Mouse (Mus musculus) heart, embryonic 16.5 days (tissue): ENCODE results near the gene Ddx6. TPM values are rescaled to one million over a fixed set of nuclear protein-coding genes. Genes with fewer than 3 reads are reported as not detected.
"Not testable (repeated sequence)": the region's sequence is repeated elsewhere in the genome, so short reads cannot be mapped to it uniquely, and the experiment has no call there.

Experiments
- ATAC-seq: fragments of 200-750 bp; cut with Nextera tagmentation; replicated peaks from 2 replicates; pipeline ENCODE4 v1.8.0; 2017; ENCODE audit warnings: moderate number of reproducible peaks; ENCODE audit not compliant: insufficient read depth, low FRiP score; ENCODE audit errors: extremely low read depth
- H3K27ac ChIP-seq: fragments of 300-500 bp; sonication (generic); 2 replicates; pipeline ENCODE4 v1.5.1; 2014; ENCODE audit warnings: mild to moderate bottlenecking, low read length, control low read depth, moderate library complexity
- H3K27me3 ChIP-seq: fragments of 300-500 bp; sonication (generic); 2 replicates; pipeline ENCODE4 v1.6.1; 2014; ENCODE audit warnings: low read length, mixed read lengths; ENCODE audit not compliant: control insufficient read depth, insufficient read depth
- H3K36me3 ChIP-seq: fragments of 300-500 bp; sonication (generic); 2 replicates; pipeline ENCODE4 v1.6.1; 2014; ENCODE audit not compliant: control insufficient read depth, insufficient read depth
- H3K4me1 ChIP-seq: fragments of 300-500 bp; sonication (generic); 2 replicates; pipeline ENCODE4 v1.6.1; 2014; ENCODE audit warnings: low read length, mixed read lengths; ENCODE audit not compliant: control insufficient read depth, insufficient read depth
- H3K4me2 ChIP-seq: fragments of 300-500 bp; sonication (generic); 2 replicates; pipeline ENCODE4 v1.6.1; 2014; ENCODE audit warnings: low read depth, mild to moderate bottlenecking, control low read depth, low read length
- H3K4me3 ChIP-seq: fragments of 300-500 bp; sonication (generic); 2 replicates; pipeline ENCODE4 v1.5.1; 2014; ENCODE audit warnings: mild to moderate bottlenecking, control low read depth, low read length
- H3K9ac ChIP-seq: fragments of 300-500 bp; sonication (generic); 2 replicates; pipeline ENCODE4 v1.6.1; 2014; ENCODE audit warnings: low read length, control low read depth
- H3K9me3 ChIP-seq: fragments of 300-500 bp; sonication (generic); replicated peaks from 2 replicates; pipeline ENCODE4 v1.6.1; 2016; ENCODE audit warnings: low read length; ENCODE audit not compliant: control insufficient read depth
- WGBS: fragments of 180-500 bp; shearing (Covaris S2); extraction: QIAGEN DNeasy Blood & Tissue Kit; methylation state at CpG from one replicate; pipeline ENCODE4 v1.1.7; 2014; 5-methylcytosine and 5-hydroxymethylcytosine counted together
- polyA plus RNA-seq: library from polyadenylated mRNA; unstranded; fragments of >200 nt; fragmentation: Nextera tagmentation; extraction: Ambion mirVana; gene quantifications from 2 replicates; pipeline ENCODE4 v1.2.1, GENCODE M21; 2015

Ddx6 gene
- polyA plus RNA-seq, 1 experiment from 2014 or later: 9.2 TPM

GRCm38 (mm10) chr9:44600801-44601200 is 3.9 kb upstream of the Ddx6 start:
- Histone ChIP-seq H3K27ac (no peak overlapping the region), H3K4me2 (no peak overlapping the region), H3K4me3 (no peak overlapping the region), H3K4me1 (peaks cover 12% of the 10 kb centered on the region), H3K36me3 (no peaks in the 10 kb centered on the region), H3K9me3 (no peaks in the 10 kb centered on the region), H3K9ac (no peak overlapping the region), H3K27me3 (no peaks in the 10 kb centered on the region)
- no peak for ATAC-seq
- WGBS: 80% methylated on average over 6 of the region's 6 CpGs

GRCm38 (mm10) chr9:44602766-44603165 is 1.9 kb upstream of the Ddx6 start:
- Histone ChIP-seq H3K9ac (peak overlapping the region; percentile 17), H3K27ac (peak overlapping the region; percentile 70), H3K27me3 (no peaks in the 10 kb centered on the region), H3K4me2 (peak overlapping the region; percentile 82), H3K36me3 (peaks cover 2% of the 10 kb centered on the region; the same call in 1 of the 2 replicates), H3K4me1 (peaks cover 21% of the 10 kb centered on the region), H3K4me3 (peak overlapping the region; percentile 99), H3K9me3 (no peaks in the 10 kb centered on the region)
- WGBS: 65% methylated on average over 6 of the region's 6 CpGs
- no peak for ATAC-seq

- Histone ChIP-seq H3K4me2 (peak overlapping the region; percentile 82), H3K36me3 (peaks cover 7% of the 10 kb centered on the region; the same call in 1 of the 2 replicates), H3K27ac (peak overlapping the region; percentile 100), H3K27me3 (no peaks in the 10 kb centered on the region), H3K4me1 (peaks cover 28% of the 10 kb centered on the region), H3K9me3 (no peaks in the 10 kb centered on the region), H3K9ac (peak overlapping the region; percentile 100), H3K4me3 (peak overlapping the region; percentile 99)
- ATAC-seq: peak; percentile 64
- under 1% methylated on average over 38 of the region's 38 CpGs for WGBS
These were observed 1.0 kb upstream of the Ddx6 start for GRCm38 (mm10) chr9:44603454-44604289.

- under 1% methylated on average over 56 of the region's 65 CpGs for WGBS
- no peaks in the 10 kb centered on the region for H3K27me3 ChIP-seq
- peaks cover 28% of the 10 kb centered on the region for H3K4me1 ChIP-seq
- H3K9me3 ChIP-seq: no peaks in the 10 kb centered on the region
- H3K36me3 ChIP-seq: peaks cover 12% of the 10 kb centered on the region; the same call in 1 of the 2 replicates
- H3K4me2 ChIP-seq: peak overlapping the region; percentile 82
- H3K27ac ChIP-seq: peak overlapping the region; percentile 100
- ATAC-seq: peak; percentile 65
- peak overlapping the region; percentile 100 for H3K9ac ChIP-seq
- peak overlapping the region; percentile 99 for H3K4me3 ChIP-seq
These were observed 358 bp upstream of the Ddx6 start for GRCm38 (mm10) chr9:44604290-44604778.

GRCm38 (mm10) chr9:44605616-44606165 is 999 bp downstream of the Ddx6 start:
- Histone ChIP-seq H3K9ac (peak overlapping the region; percentile 100), H3K9me3 (no peaks in the 10 kb centered on the region), H3K4me1 (peaks cover 25% of the 10 kb centered on the region), H3K27ac (peak overlapping the region; percentile 100), H3K4me2 (peak overlapping the region; percentile 70), H3K36me3 (peaks cover 21% of the 10 kb centered on the region), H3K27me3 (no peaks in the 10 kb centered on the region), H3K4me3 (peak overlapping the region; percentile 99)
- WGBS: under 1% methylated on average over 13 of the region's 13 CpGs
- ATAC-seq: no peak

GRCm38 (mm10) chr9:44606646-44607045 is 2.0 kb downstream of the Ddx6 start:
- no peak overlapping the region for H3K4me3 ChIP-seq
- peak overlapping the region; percentile 100 for H3K9ac ChIP-seq
- no peak overlapping the region for H3K27ac ChIP-seq
- H3K9me3 ChIP-seq: no peaks in the 10 kb centered on the region
- ATAC-seq: no peak
- H3K27me3 ChIP-seq: no peaks in the 10 kb centered on the region
- H3K36me3 ChIP-seq: peaks cover 27% of the 10 kb centered on the region
- 38% methylated on average over 4 of the region's 4 CpGs for WGBS
- peak overlapping the region; percentile 70 for H3K4me2 ChIP-seq
- peaks cover 25% of the 10 kb centered on the region for H3K4me1 ChIP-seq

GRCm38 (mm10) chr9:44607306-44607705 is 2.6 kb downstream of the Ddx6 start:
- H3K36me3 ChIP-seq: peaks cover 28% of the 10 kb centered on the region
- peak overlapping the region; percentile 55 for H3K4me2 ChIP-seq
- no peaks in the 10 kb centered on the region for H3K27me3 ChIP-seq
- ATAC-seq: no peak
- 41% methylated on average over 4 of the region's 4 CpGs for WGBS
- peak overlapping the region; percentile 28 for H3K4me3 ChIP-seq
- peak overlapping the region; percentile 30 for H3K9ac ChIP-seq
- H3K9me3 ChIP-seq: no peaks in the 10 kb centered on the region
- no peak overlapping the region for H3K27ac ChIP-seq
- peaks cover 25% of the 10 kb centered on the region for H3K4me1 ChIP-seq

GRCm38 (mm10) chr9:44610371-44610770 is 5.7 kb downstream of the Ddx6 start:
- Histone ChIP-seq H3K9ac (no peak overlapping the region), H3K4me3 (no peak overlapping the region)
- WGBS: 97% methylated on average over 25 of the region's 25 CpGs

GRCm38 (mm10) chr9:44613081-44613480 is 8.4 kb downstream of the Ddx6 start:
- ATAC-seq, H3K27me3 ChIP-seq, H3K4me3 ChIP-seq, H3K4me1 ChIP-seq, H3K4me2 ChIP-seq, H3K9me3 ChIP-seq, H3K9ac ChIP-seq, H3K27ac ChIP-seq: not testable (repeated sequence)
- H3K36me3 ChIP-seq: peaks cover 68% of the 10 kb centered on the region
- 86% methylated on average over 1 of the region's 1 CpGs for WGBS

More at GRCm38 (mm10) chr9:44610371-44610770, 5.7 kb downstream of the Ddx6 start:
- no peaks in the 10 kb centered on the region for H3K27me3 ChIP-seq
- peaks cover 54% of the 10 kb centered on the region for H3K36me3 ChIP-seq
- no peak overlapping the region for H3K27ac ChIP-seq
- no peak for ATAC-seq
- H3K9me3 ChIP-seq: no peaks in the 10 kb centered on the region
- no peak overlapping the region for H3K4me2 ChIP-seq
- H3K4me1 ChIP-seq: peaks cover 20% of the 10 kb centered on the region
